Mouse (Mus musculus) ES-Bruce4 (cell line): ENCODE data around the gene Thbs3.

Experiments used
- CTCF ChIP-seq: IDR thresholded peaks from one replicate; pipeline ENCODE4 v1.8.1; 2011; ENCODE audit warnings: low read depth, low read length
- POLR2A ChIP-seq: IDR thresholded peaks from one replicate; pipeline ENCODE4 v1.8.1; 2011; ENCODE audit warnings: low read length; ENCODE audit not compliant: insufficient read depth

- no peak for TF ChIP-seq CTCF
- no peak for TF ChIP-seq POLR2A
Observed at GRCm38 (mm10) chr3:89225321-89225815, 10.4 kb downstream of the Thbs3 start.
